Mouse (Mus musculus): Measurements from ENCODE around the gene Vps18.
A peak's percentile ranks its signal among the peaks of the same experiment; 100 is the strongest.

Gene Vps18

GRCm38 (mm10) chr2:119323866-119324575 lies 35.5 kb downstream of the Vps18 start:
- DNase-seq, result no peak

GRCm38 (mm10) chr2:119324576-119325318 lies 36.2 kb downstream of the Vps18 start:
- DNase-seq, result no peak

GRCm38 (mm10) chr2:119325568-119326143 lies 37.1 kb downstream of the Vps18 start, which contains the start of gene Dll4:
Gene Dll4 (plus strand): TSS chr2:119325784.
- peak; percentile 68 for DNase-seq

- peak; percentile 41 for DNase-seq
Observed at GRCm38 (mm10) chr2:119326161-119327101, 37.9 kb downstream of the Vps18 start.

- DNase-seq, result peak; percentile 65
Observed at GRCm38 (mm10) chr2:119327102-119327480, 38.6 kb downstream of the Vps18 start.

- no peak for DNase-seq
Observed at GRCm38 (mm10) chr2:119327942-119328526, 39.5 kb downstream of the Vps18 start.

- DNase-seq, result no peak
Observed at GRCm38 (mm10) chr2:119328546-119328945, 40.0 kb downstream of the Vps18 start.

- no peak for DNase-seq
Observed at GRCm38 (mm10) chr2:119329123-119329817, 40.7 kb downstream of the Vps18 start.

- DNase-seq, result no peak
Observed at GRCm38 (mm10) chr2:119330795-119331194, 42.3 kb downstream of the Vps18 start.

GRCm38 (mm10) chr2:119332177-119332661 lies 43.7 kb downstream of the Vps18 start:
- DNase-seq, result no peak

GRCm38 (mm10) chr2:119334135-119334534 lies 45.6 kb downstream of the Vps18 start:
- DNase-seq, result no peak

GRCm38 (mm10) chr2:119334964-119335525 lies 46.5 kb downstream of the Vps18 start:
- no peak for DNase-seq

- no peak for DNase-seq
Observed at GRCm38 (mm10) chr2:119335535-119335934, 47.0 kb downstream of the Vps18 start.

- no peak for DNase-seq
Observed at GRCm38 (mm10) chr2:119336002-119336401, 47.5 kb downstream of the Vps18 start.

GRCm38 (mm10) chr2:119336470-119336869 lies 47.9 kb downstream of the Vps18 start:
- no peak for DNase-seq

- DNase-seq, result peak; percentile 91
Observed at GRCm38 (mm10) chr2:119337425-119338265, 49.1 kb downstream of the Vps18 start.

- DNase-seq, result no peak
Observed at GRCm38 (mm10) chr2:119344537-119345138, 56.1 kb downstream of the Vps18 start.

Data from embryo, embryonic 11 days (tissue).